Mouse (Mus musculus) heart, adult 2 months (tissue): ENCODE data around the gene Pdcd2l.

Experiments
- CTCF ChIP-seq: fragments of 200-600 bp; IDR thresholded peaks from 2 replicates; pipeline ENCODE4 v1.8.1; 2022; ENCODE audit warnings: antibody characterized with exemption, mild to moderate bottlenecking, moderate library complexity
- EP300 ChIP-seq: fragments of 200-500 bp; IDR thresholded peaks from 2 replicates; pipeline ENCODE4 v1.6.1; 2011; ENCODE audit warnings: low read depth, low read length, control low read depth; ENCODE audit not compliant: insufficient read depth
- POLR2A ChIP-seq: fragments of 200-500 bp; IDR thresholded peaks from 2 replicates; pipeline ENCODE4 v1.6.1; 2011; ENCODE audit warnings: mild to moderate bottlenecking, low read depth, low read length, control low read depth; ENCODE audit not compliant: insufficient read depth

GRCm38 (mm10) chr7:34141123-34141522 lies 55.3 kb downstream of the Pdcd2l start:
- TF ChIP-seq CTCF: no peak
- no peak for TF ChIP-seq POLR2A
- no peak for TF ChIP-seq EP300
